Mouse (Mus musculus): ENCODE measurements around the gene Dnaaf1.

GRCm38 (mm10) chr8:119641058-119641457 is 66.0 kb downstream of the Dnaaf1 start:
- TF ChIP-seq CTCF (conservative IDR thresholded peaks at IDR 0.05; ENCODE audit: low read length): no peak
- no peak for TF ChIP-seq NANOG (IDR thresholded peaks at IDR 0.05; ENCODE audit: borderline replicate concordance, low read length)
- no peak for TF ChIP-seq POU5F1 (IDR thresholded peaks at IDR 0.05; ENCODE audit: borderline replicate concordance, low read length)

All from E14TG2a.4 (cell line).